Mouse (Mus musculus): ENCODE data around the gene Smarca4. TPM values are rescaled to one million over a fixed set of nuclear protein-coding genes. Genes with fewer than 3 reads are reported as not detected.

The Smarca4 gene
- 43.7 and 49.8 TPM in 2 replicates for polyA plus RNA-seq (2012; ENCODE audit: insufficient read depth, insufficient read length, missing spikeins)

DNA sequence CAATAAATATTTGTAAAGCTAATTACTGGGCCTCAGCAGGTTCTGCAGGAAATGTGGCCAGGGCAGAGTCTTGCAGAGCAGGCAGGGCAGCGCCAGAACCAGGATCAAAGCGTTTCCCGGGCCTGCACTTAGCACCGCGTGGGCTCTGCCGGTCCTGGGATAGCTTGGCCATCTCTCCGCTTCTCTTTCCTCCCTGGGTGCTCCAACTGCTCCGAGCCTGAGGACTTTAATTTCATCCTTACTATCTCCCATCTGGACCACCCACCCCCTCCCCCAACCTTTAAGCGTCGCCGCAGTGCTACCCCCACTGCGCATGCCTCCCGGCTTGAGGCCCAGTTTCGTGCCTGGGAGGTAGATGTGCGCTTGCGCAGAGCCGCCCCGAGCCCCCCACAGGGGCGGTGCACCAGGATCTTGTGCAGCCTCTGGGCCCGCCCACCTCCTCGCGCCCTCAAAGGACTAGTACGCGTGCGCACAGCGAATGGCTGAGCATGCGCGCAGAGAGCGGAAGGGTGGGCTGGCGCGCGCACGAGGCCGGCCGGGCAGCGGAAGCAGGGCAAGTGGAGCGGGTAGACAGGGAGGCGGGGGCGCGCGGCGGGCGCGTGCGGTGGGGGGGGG is at the start of gene Smarca4:
Gene Smarca4, plus strand, starts transcription at position 553 of the 615 bp plus-strand sequence.
- Histone ChIP-seq H3K27ac (ENCODE audit: insufficient read depth, low read depth, low read length) (peak within 1 kb of the TSS; percentile 89), H3K4me3 (ENCODE audit: insufficient read depth, low read length) (peak within 1 kb of the TSS; percentile 94), H3K4me1 (ENCODE audit: control insufficient read depth, insufficient read depth, low read length) (peaks cover 13% of the 10 kb centered on the region)
- no peak for TF ChIP-seq CTCF (IDR thresholded peaks at IDR 0.05; ENCODE audit: low read depth, low read length)
- TF ChIP-seq POLR2A (IDR thresholded peaks at IDR 0.05; ENCODE audit: borderline replicate concordance, low read depth, low read length), result 0 out of 2 replicates have a peak, but pooled peaks have one; percentile 36

DNA sequence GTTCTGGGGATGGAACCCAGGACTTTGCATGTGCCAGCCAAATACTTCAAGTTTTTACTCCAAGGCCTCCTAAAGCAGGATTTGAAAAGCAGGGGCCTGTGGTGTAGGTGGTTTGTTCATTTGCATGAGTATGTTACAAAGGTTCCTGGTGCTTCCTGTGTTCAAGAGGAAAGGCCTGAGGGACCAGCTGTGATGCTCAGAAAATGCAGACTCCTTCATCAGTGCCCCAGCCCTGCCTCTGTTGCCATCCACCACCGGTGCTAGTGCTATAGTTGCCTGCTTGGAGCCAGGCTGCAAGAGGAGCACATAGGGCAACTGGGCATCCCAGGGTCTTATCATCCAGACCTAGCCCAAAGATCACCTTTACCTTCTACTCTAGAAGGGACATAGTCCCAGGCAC is 49.4 kb upstream of the Smarca4 start:
- TF ChIP-seq POLR2A (IDR thresholded peaks at IDR 0.05; ENCODE audit: borderline replicate concordance, low read depth, low read length) (no peak), CTCF (IDR thresholded peaks at IDR 0.05; ENCODE audit: low read depth, low read length) (no peak)
- Histone ChIP-seq H3K4me1 (ENCODE audit: control insufficient read depth, insufficient read depth, low read length) (peaks cover 5% of the 10 kb centered on the region), H3K4me3 (ENCODE audit: insufficient read depth, low read length) (no peak overlapping the region), H3K27ac (ENCODE audit: insufficient read depth, low read depth, low read length) (no peak overlapping the region)

DNA sequence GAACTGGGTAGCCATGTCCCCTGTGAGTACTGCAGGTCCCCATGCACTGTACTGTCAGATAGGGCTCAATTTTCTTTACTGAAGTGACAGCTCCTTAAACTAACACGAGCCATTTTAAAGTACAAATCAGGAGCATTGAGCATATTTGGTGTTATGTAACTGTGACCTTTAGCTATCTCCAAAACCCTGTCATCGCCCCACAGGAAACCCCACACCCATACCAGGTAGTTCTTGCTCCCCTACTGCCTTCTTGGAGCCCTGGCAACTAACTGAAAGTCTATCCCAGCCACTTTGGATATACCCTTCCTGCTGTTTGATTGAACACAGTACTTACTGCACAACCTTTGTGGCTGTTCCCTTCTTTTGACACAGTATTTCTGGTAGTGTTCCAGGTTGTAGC is 48.9 kb upstream of the Smarca4 start:
- Histone ChIP-seq H3K4me1 (ENCODE audit: control insufficient read depth, insufficient read depth, low read length) (peaks cover 5% of the 10 kb centered on the region), H3K4me3 (ENCODE audit: insufficient read depth, low read length) (no peak overlapping the region), H3K27ac (ENCODE audit: insufficient read depth, low read depth, low read length) (no peak overlapping the region)
- no peak for TF ChIP-seq CTCF (IDR thresholded peaks at IDR 0.05; ENCODE audit: low read depth, low read length)
- no peak for TF ChIP-seq POLR2A (IDR thresholded peaks at IDR 0.05; ENCODE audit: borderline replicate concordance, low read depth, low read length)

DNA sequence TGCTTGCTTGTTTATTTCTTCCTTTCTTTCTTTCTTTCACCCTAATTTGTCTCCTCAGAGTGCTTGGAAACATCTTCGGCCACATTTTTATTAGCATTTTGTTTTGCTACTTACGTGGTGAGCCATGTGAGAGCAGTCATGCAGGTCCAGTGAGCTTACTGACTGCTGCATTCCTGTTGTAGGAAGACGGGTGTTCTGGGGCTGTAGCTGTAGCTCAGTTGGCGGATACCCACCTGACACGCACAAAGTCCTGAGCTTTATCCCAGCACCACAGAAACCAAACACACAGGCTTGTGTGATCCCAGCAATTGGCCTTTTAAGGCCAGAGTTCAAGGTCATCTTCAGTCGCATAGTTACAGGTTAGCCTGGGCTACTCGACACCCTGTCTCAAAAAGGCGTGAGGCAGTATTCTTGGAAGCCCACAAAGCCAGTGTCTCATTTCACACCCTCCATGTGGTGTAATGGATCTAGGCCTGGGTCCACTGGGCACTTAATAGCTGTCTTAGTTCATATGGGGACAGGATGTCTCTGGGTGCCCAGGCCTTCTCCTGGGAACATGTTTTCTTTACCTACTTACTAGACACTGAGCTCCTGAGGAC is 47.2 kb upstream of the Smarca4 start:
- Histone ChIP-seq H3K4me1 (ENCODE audit: control insufficient read depth, insufficient read depth, low read length) (peaks cover 5% of the 10 kb centered on the region), H3K27ac (ENCODE audit: insufficient read depth, low read depth, low read length) (no peak overlapping the region), H3K4me3 (ENCODE audit: insufficient read depth, low read length) (no peak overlapping the region)
- TF ChIP-seq CTCF (IDR thresholded peaks at IDR 0.05; ENCODE audit: low read depth, low read length) (no peak), POLR2A (IDR thresholded peaks at IDR 0.05; ENCODE audit: borderline replicate concordance, low read depth, low read length) (no peak)

DNA sequence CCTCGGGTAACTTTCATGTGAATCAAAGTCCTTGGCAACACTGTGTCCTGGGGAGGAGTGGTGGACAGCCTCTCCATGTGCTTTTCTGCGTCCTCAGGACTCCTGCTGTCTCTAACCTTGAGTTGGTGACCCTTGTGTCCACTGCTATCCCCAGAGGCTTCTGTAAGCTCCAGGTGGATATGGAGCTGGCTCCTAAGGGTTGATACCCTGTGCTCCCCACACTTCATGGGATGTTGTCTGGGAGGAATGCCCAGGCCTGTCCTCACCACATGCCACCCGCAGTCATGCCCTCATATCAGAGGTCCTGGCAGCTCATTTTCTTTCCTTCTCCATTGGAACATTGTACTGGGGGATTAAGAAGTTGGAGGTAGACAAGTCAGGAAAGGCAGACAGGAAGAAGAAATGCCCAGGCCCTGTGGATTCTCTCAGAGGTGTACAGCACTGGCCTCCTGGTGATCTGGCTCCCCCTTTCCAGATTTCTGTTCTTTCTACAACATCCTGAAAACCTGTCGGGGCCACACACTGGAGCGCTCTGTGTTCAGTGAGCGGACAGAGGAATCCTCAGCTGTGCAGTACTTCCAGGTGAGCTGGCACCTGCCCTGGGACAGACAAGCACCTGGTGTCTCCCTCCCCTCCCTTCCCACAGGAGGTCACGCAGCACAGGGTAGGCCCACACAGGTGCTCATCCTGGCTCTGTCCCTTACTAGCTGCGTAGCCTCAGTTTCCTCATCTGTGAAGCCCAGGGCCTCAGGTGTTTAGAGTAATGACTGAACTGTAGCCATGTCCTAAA is 41.8 kb upstream of the Smarca4 start:
- Histone ChIP-seq H3K4me1 (ENCODE audit: control insufficient read depth, insufficient read depth, low read length) (no peaks in the 10 kb centered on the region; the same call in 1 of the 2 replicates), H3K4me3 (ENCODE audit: insufficient read depth, low read length) (no peak overlapping the region), H3K27ac (ENCODE audit: insufficient read depth, low read depth, low read length) (no peak overlapping the region)
- no peak for TF ChIP-seq POLR2A (IDR thresholded peaks at IDR 0.05; ENCODE audit: borderline replicate concordance, low read depth, low read length)
- no peak for TF ChIP-seq CTCF (IDR thresholded peaks at IDR 0.05; ENCODE audit: low read depth, low read length)

DNA sequence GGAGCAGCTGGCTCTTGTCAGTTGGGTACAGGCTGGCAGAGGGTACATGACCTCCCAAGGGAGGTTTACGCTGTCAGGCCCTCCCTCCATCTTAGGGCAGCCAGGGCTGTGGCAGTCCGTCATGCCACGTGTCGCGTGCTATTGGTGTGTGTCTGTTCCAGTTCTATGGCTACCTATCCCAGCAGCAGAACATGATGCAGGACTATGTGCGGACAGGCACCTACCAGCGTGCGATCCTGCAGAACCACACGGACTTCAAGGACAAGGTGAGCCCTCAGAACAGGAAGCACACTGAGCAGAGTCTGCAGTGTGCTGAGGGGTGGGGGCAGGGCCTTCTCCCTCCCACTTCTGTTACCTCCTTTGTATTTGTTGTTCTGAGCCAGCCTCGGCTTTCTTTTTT is 40.7 kb upstream of the Smarca4 start:
- Histone ChIP-seq H3K27ac (ENCODE audit: insufficient read depth, low read depth, low read length) (no peak overlapping the region), H3K4me1 (ENCODE audit: control insufficient read depth, insufficient read depth, low read length) (no peaks in the 10 kb centered on the region; the same call in 1 of the 2 replicates), H3K4me3 (ENCODE audit: insufficient read depth, low read length) (no peak overlapping the region)
- TF ChIP-seq POLR2A (IDR thresholded peaks at IDR 0.05; ENCODE audit: borderline replicate concordance, low read depth, low read length), result no peak
- no peak for TF ChIP-seq CTCF (IDR thresholded peaks at IDR 0.05; ENCODE audit: low read depth, low read length)

DNA sequence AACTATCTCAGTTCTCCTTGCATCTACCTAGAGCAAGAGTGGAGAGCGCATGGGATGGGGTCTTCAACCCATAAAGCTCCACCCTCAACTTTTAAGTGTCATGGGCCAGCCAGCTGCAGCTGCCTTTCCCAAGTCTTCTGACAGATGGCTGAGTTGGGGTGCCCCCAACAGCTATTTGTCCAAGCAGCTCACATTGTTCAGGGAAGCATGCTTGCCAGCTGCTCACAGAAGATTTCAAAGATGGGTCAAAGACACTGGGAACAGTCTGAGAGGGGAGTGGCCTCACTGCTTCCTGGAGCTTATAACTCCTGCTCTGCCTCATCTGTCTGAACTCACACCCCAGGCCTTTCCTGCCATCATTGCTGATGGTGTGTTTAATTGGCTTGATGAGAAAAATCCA is 39.7 kb upstream of the Smarca4 start:
- Histone ChIP-seq H3K4me3 (ENCODE audit: insufficient read depth, low read length) (no peak overlapping the region), H3K27ac (ENCODE audit: insufficient read depth, low read depth, low read length) (no peak overlapping the region), H3K4me1 (ENCODE audit: control insufficient read depth, insufficient read depth, low read length) (no peaks in the 10 kb centered on the region)
- TF ChIP-seq CTCF (IDR thresholded peaks at IDR 0.05; ENCODE audit: low read depth, low read length) (no peak), POLR2A (IDR thresholded peaks at IDR 0.05; ENCODE audit: borderline replicate concordance, low read depth, low read length) (no peak)

DNA sequence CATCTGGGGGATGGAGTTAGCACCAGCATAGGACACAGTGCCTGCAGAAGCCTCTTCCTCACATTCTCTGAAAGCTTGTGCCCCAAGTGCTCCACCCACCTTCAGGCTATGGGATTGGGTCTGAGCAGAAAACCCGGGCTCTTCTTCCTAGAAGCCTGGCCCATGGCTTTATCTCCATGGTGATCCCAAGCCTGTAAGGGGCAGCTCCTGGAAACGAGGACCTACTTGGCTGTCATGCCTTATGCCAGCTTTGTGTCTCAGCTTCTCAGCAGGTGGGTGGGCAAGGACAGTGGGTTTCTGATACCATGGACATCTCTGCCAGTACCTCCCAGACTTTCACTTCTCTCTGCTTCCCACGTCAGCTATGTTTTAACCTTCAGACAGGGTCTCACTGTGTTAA is 37.7 kb upstream of the Smarca4 start:
- no peak for TF ChIP-seq POLR2A (IDR thresholded peaks at IDR 0.05; ENCODE audit: borderline replicate concordance, low read depth, low read length)
- TF ChIP-seq CTCF (IDR thresholded peaks at IDR 0.05; ENCODE audit: low read depth, low read length), result no peak
- Histone ChIP-seq H3K4me3 (ENCODE audit: insufficient read depth, low read length) (no peak overlapping the region), H3K4me1 (ENCODE audit: control insufficient read depth, insufficient read depth, low read length) (no peaks in the 10 kb centered on the region), H3K27ac (ENCODE audit: insufficient read depth, low read depth, low read length) (no peak overlapping the region)

DNA sequence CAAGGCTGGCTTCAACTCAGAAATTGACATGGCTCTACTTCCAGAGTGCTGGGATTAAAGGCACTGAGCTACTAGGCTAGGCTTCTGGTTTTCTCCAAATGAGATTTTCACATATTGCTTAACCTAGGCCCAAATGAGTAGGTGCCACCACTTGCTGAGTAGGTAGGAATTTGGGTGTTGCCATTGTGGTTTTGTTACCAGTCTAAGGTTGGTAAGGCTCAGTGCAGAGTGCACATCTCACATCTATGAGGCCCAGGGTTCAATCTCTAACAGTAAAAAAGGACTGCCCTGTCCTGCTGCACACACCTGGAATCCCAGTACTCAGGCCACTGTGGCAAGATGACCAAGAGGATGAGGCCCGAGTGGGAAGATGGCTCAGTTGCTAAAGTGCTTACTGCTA is 30.6 kb upstream of the Smarca4 start:
- Histone ChIP-seq H3K4me1 (ENCODE audit: control insufficient read depth, insufficient read depth, low read length) (no peaks in the 10 kb centered on the region), H3K4me3 (ENCODE audit: insufficient read depth, low read length) (no peak overlapping the region), H3K27ac (ENCODE audit: insufficient read depth, low read depth, low read length) (no peak overlapping the region)
- no peak for TF ChIP-seq POLR2A (IDR thresholded peaks at IDR 0.05; ENCODE audit: borderline replicate concordance, low read depth, low read length)
- no peak for TF ChIP-seq CTCF (IDR thresholded peaks at IDR 0.05; ENCODE audit: low read depth, low read length)

Measured in bone marrow macrophage, adult 2 months (primary cell).